Mouse (Mus musculus): ENCODE measurements at regions not wholly inside any gene's neighbourhood (a gene's known extent, or its start where the extent isn't known, plus 50 kb on each side); places are given as distances from the start of the nearest gene placed in this dataset.

- no peak for DNase-seq (ENCODE audit: low read depth in 1 of 2, low spot score in 2 of 2)
- Histone ChIP-seq H3K4me3 (ENCODE audit: extremely low read depth, insufficient read depth, insufficient read length) (no peak overlapping the region), H3K4me1 (ENCODE audit: control insufficient read depth, insufficient read depth, insufficient read length) (no peaks in the 10 kb centered on the region), H3K27me3 (ENCODE audit: control insufficient read depth, insufficient read depth, low read length) (no peaks in the 10 kb centered on the region), H3K36me3 (ENCODE audit: control insufficient read depth, insufficient read depth, low read length) (no peaks in the 10 kb centered on the region), H3K27ac (ENCODE audit: insufficient read depth, low read length) (no peak overlapping the region)
- TF ChIP-seq CTCF (IDR thresholded peaks at IDR 0.05; ENCODE audit: extremely low read depth, insufficient read depth, insufficient read length, insufficient replicate concordance) (no peak), POLR2A (IDR thresholded peaks at IDR 0.05; ENCODE audit: low read depth, low read length) (no peak)
- 78% methylated on average over 5 of the region's 5 CpGs for WGBS
These were observed 391.2 kb upstream of the Sel1l start for GRCm38 (mm10) chr12:92239956-92240699.

- no peak for TF ChIP-seq POLR2A (IDR thresholded peaks at IDR 0.05; ENCODE audit: low read depth, low read length)
- no peak for TF ChIP-seq CTCF (IDR thresholded peaks at IDR 0.05; ENCODE audit: extremely low read depth, insufficient read depth, insufficient read length, insufficient replicate concordance)
- no peak overlapping the region for H3K4me3 ChIP-seq (ENCODE audit: extremely low read depth, insufficient read depth, insufficient read length)
- H3K27ac ChIP-seq (ENCODE audit: insufficient read depth, low read length) = no peak overlapping the region
- no peak for DNase-seq (ENCODE audit: low read depth in 1 of 2, low spot score in 2 of 2)
- no peaks in the 10 kb centered on the region for H3K27me3 ChIP-seq (ENCODE audit: control insufficient read depth, insufficient read depth, low read length)
- no peaks in the 10 kb centered on the region for H3K4me1 ChIP-seq (ENCODE audit: control insufficient read depth, insufficient read depth, insufficient read length)
- no peaks in the 10 kb centered on the region for H3K36me3 ChIP-seq (ENCODE audit: control insufficient read depth, insufficient read depth, low read length)
- 88% methylated on average over 3 of the region's 3 CpGs for WGBS
These were observed 384.9 kb upstream of the Sel1l start for GRCm38 (mm10) chr12:92233650-92234408.

GRCm38 (mm10) chr12:92228585-92228984, 379.6 kb upstream of the Sel1l start:
- Histone ChIP-seq H3K4me1 (ENCODE audit: control insufficient read depth, insufficient read depth, insufficient read length) (no peaks in the 10 kb centered on the region), H3K27ac (ENCODE audit: insufficient read depth, low read length) (no peak overlapping the region), H3K27me3 (ENCODE audit: control insufficient read depth, insufficient read depth, low read length) (no peaks in the 10 kb centered on the region), H3K4me3 (ENCODE audit: extremely low read depth, insufficient read depth, insufficient read length) (no peak overlapping the region), H3K36me3 (ENCODE audit: control insufficient read depth, insufficient read depth, low read length) (no peaks in the 10 kb centered on the region)
- no peak for DNase-seq (ENCODE audit: low read depth in 1 of 2, low spot score in 2 of 2)
- 88% methylated on average over 4 of the region's 4 CpGs for WGBS
- no peak for TF ChIP-seq CTCF (IDR thresholded peaks at IDR 0.05; ENCODE audit: extremely low read depth, insufficient read depth, insufficient read length, insufficient replicate concordance)
- TF ChIP-seq POLR2A (IDR thresholded peaks at IDR 0.05; ENCODE audit: low read depth, low read length) = no peak

GRCm38 (mm10) chr12:92203351-92203750, 354.4 kb upstream of the Sel1l start:
- no peak for DNase-seq (ENCODE audit: low read depth in 1 of 2, low spot score in 2 of 2)
- 88% methylated on average over 4 of the region's 4 CpGs for WGBS
- H3K4me1 ChIP-seq (ENCODE audit: control insufficient read depth, insufficient read depth, insufficient read length) = no peaks in the 10 kb centered on the region
- H3K27me3 ChIP-seq (ENCODE audit: control insufficient read depth, insufficient read depth, low read length) = no peaks in the 10 kb centered on the region
- TF ChIP-seq CTCF (IDR thresholded peaks at IDR 0.05; ENCODE audit: extremely low read depth, insufficient read depth, insufficient read length, insufficient replicate concordance) = no peak
- no peak for TF ChIP-seq POLR2A (IDR thresholded peaks at IDR 0.05; ENCODE audit: low read depth, low read length)
- H3K4me3 ChIP-seq (ENCODE audit: extremely low read depth, insufficient read depth, insufficient read length) = no peak overlapping the region
- no peak overlapping the region for H3K27ac ChIP-seq (ENCODE audit: insufficient read depth, low read length)
- no peaks in the 10 kb centered on the region for H3K36me3 ChIP-seq (ENCODE audit: control insufficient read depth, insufficient read depth, low read length)

GRCm38 (mm10) chr12:92200602-92201001, 351.6 kb upstream of the Sel1l start:
- H3K27ac ChIP-seq (ENCODE audit: insufficient read depth, low read length) = no peak overlapping the region
- TF ChIP-seq POLR2A (IDR thresholded peaks at IDR 0.05; ENCODE audit: low read depth, low read length) = no peak
- TF ChIP-seq CTCF (IDR thresholded peaks at IDR 0.05; ENCODE audit: extremely low read depth, insufficient read depth, insufficient read length, insufficient replicate concordance) = no peak
- 76% methylated on average over 1 of the region's 1 CpGs for WGBS
- H3K36me3 ChIP-seq (ENCODE audit: control insufficient read depth, insufficient read depth, low read length) = no peaks in the 10 kb centered on the region
- H3K4me1 ChIP-seq (ENCODE audit: control insufficient read depth, insufficient read depth, insufficient read length) = no peaks in the 10 kb centered on the region
- H3K27me3 ChIP-seq (ENCODE audit: control insufficient read depth, insufficient read depth, low read length) = no peaks in the 10 kb centered on the region
- no peak for DNase-seq (ENCODE audit: low read depth in 1 of 2, low spot score in 2 of 2)
- no peak overlapping the region for H3K4me3 ChIP-seq (ENCODE audit: extremely low read depth, insufficient read depth, insufficient read length)

- Histone ChIP-seq H3K4me3 (ENCODE audit: extremely low read depth, insufficient read depth, insufficient read length) (no peak overlapping the region), H3K4me1 (ENCODE audit: control insufficient read depth, insufficient read depth, insufficient read length) (no peaks in the 10 kb centered on the region), H3K27ac (ENCODE audit: insufficient read depth, low read length) (no peak overlapping the region), H3K36me3 (ENCODE audit: control insufficient read depth, insufficient read depth, low read length) (no peaks in the 10 kb centered on the region), H3K27me3 (ENCODE audit: control insufficient read depth, insufficient read depth, low read length) (no peaks in the 10 kb centered on the region)
- no peak for DNase-seq (ENCODE audit: low read depth in 1 of 2, low spot score in 2 of 2)
- WGBS = 79% methylated on average over 5 of the region's 5 CpGs
- TF ChIP-seq CTCF (IDR thresholded peaks at IDR 0.05; ENCODE audit: extremely low read depth, insufficient read depth, insufficient read length, insufficient replicate concordance) (no peak), POLR2A (IDR thresholded peaks at IDR 0.05; ENCODE audit: low read depth, low read length) (no peak)
These were observed 350.0 kb upstream of the Sel1l start for GRCm38 (mm10) chr12:92198738-92199477.
